Mouse (Mus musculus) spleen, postnatal 4 days (tissue): Measurements from ENCODE around the gene Tldc1.

Source experiments
- DNase-seq, 2 experiments: peaks; one replicate each; pipeline ENCODE4 v3.0.0; 2022; ENCODE audit warnings: low spot score in 2 of 2

Tldc1 gene

DNA sequence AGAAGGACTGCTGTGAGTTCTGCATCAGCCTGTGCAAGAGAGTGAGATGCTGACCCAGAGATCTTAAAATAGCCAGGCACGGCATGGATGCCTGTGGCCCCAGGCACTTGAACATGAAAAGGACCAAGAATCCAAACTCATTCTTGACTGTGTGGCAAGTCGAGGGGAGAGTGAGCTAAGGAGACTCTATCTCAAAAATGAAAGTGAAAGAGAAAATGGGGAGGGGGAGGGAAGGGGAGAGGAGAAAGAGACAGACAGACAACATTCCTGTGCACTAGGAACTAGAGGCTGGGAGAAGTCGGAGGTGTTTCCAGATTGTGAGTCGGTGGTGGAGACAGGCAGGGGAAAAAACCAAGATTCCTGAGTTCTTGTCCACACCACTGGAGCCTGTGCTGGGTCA, 54.5 kb downstream of the Tldc1 start:
- DNase-seq: no peak

DNA sequence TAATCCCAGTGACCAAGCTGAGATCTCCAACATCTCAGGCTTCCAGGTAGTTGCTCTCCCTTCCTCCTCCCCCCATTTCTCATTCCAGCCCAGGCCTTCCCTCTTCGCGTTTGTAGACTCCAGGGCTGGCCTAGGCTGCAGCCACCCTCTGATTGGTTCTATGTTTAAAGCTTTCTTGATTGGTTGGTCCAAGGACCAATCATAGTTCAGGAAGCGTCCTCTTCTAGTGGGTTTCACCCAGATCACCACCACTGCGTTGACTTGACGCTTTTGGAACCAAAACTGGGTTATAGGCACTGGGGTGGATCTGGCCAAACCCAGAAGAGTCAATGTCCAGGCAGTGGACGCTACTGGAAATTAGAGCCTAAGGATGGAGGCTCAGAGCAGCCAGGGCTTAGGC, 55.9 kb downstream of the Tldc1 start:
- no peak for DNase-seq

DNA sequence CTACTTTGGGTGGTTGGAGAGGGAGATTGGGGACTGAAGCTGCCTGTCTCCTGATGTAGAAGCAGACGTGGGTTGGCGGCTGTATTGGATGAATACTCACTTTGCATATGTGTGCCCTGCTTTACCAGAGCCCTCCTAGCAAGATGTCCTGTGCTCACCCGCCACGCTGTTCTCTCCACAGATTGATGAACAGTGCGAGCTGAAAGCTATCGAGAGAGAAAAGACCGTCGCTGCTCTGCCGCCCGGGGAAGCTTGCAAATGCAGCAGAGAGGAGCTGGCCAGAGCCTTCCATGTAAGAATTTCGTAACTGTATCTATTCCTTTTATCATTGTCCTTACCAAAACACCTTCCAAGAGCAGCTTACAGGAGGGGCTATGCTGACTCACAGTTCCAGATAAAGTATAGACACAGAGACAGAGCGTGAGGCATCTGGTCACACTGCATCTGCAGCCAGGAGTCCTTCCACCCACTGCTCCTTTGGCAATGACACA, 59.2 kb downstream of the Tldc1 start:
- DNase-seq: no peak

DNA sequence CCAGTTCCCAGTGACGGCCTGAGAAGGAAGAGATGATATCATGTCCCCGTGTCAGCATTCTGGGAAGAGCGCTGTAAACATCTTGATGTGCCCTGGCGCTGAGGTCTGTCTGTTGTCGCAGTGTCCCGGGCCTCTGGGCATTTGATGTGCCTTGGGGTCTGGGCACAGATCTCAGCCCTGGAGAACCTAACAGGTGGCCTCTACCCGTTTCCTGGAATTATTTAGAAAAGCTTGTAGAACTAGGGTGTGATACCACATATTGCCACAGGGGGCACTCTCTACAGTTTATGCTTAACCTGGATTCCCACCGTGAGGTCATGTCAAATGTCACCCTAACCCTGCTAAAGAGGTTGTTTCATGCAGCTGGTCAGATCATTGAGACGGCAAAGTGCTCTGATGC, 60.5 kb downstream of the Tldc1 start:
- DNase-seq: peak in 1 of 2 experiments; percentile 35

DNA sequence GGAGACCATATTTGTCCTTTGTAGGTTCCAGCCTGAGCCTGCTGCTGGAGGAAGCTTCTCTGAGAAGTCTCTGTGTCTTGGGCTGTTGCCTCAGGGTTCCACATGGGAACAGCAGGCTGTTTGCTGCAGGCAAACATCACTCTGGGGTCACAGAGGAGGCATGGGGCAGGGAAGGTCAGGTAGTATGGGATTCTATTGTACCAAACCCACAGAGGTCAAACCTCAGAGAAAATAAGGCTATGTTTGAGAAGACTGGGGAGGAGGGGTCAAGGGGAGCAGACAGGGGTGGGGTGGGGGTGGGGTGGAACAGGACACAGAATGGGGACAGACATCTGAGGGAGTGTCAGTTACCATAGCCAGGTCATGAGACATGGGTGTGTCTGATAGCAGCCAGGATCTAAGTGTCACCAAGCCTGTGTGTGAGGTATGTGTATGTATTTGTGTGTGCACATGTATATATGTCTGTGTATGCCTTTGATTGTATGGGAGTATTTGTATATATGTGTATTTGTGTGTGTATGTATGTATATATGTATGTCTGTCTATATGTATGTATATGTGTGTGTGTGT, 61.4 kb downstream of the Tldc1 start:
- no peak for DNase-seq

DNA sequence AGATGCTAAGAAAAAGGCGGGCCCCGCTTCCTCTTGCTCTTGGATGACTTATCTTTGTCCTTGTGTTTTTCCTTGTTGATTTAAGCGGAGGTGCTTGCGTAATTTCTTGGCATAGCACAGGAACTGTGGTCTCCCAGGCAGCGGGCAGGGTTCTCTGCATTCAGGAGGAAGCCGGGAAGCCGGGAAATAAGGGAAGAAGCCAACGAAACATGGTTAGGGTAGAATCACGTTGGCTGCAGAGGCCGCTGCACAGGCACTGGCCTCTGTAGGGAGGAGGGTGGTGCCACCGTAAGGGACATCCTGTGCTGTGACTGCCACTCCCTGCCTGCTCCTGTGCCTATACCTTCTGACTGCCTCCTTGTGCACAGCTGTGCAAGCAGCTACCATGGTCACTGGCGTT, 63.0 kb downstream of the Tldc1 start:
- DNase-seq: no peak

DNA sequence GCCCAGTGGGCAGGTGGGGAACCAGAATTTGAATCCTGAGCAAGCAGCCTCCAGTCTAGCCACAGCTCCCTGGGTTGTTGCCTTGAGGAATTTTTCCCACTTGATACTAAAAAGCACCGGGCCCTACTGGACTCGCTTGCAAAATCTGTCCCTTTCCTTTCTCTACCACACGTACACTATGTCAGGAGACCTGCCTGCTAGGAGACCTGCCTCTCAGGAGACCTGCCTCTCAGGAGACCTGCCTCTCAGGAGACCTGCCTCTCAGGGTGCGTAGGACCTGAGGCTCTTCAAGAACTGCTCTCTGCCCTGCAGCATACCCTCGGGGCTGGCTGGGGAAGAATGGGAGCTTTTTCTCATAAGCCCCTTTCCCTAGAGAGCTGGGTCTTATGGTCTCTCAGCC, 64.8 kb downstream of the Tldc1 start:
- no peak for DNase-seq

DNA sequence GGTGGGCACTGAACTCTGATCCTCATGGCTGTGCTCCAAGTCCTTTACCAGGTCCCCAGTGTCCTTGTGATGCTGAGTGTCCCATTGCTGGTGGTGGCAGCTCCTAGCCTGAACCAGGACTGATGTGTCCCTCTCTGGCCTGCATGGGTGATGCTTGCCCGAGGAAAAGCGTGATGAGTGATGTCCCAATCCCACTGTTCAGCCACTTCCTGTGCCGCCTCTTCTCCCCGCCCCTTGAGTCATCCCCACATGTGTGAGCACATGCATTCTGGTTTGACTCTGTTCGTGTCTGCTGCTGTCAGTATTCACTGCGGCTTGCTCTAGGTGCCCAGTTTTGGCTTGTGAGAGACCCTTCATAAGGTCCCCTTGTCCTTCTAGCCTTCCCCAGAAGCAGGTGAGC, 66.0 kb downstream of the Tldc1 start:
- no peak for DNase-seq
